Mouse (Mus musculus) adrenal gland, adult 8-10 months (tissue): ENCODE results near the gene Spata32. TPM values are rescaled to one million over a fixed set of nuclear protein-coding genes. Genes with fewer than 3 reads are reported as not detected.

Experiments
- DNase-seq: peaks from one replicate; pipeline ENCODE4 v3.0.0; 2022
- total RNA-seq, 4 experiments: library from RNA; stranded (reverse); gene quantifications; 2 replicates each; pipeline ENCODE4 v1.2.4; 2022

Gene Spata32
- not detected for total RNA-seq

DNA sequence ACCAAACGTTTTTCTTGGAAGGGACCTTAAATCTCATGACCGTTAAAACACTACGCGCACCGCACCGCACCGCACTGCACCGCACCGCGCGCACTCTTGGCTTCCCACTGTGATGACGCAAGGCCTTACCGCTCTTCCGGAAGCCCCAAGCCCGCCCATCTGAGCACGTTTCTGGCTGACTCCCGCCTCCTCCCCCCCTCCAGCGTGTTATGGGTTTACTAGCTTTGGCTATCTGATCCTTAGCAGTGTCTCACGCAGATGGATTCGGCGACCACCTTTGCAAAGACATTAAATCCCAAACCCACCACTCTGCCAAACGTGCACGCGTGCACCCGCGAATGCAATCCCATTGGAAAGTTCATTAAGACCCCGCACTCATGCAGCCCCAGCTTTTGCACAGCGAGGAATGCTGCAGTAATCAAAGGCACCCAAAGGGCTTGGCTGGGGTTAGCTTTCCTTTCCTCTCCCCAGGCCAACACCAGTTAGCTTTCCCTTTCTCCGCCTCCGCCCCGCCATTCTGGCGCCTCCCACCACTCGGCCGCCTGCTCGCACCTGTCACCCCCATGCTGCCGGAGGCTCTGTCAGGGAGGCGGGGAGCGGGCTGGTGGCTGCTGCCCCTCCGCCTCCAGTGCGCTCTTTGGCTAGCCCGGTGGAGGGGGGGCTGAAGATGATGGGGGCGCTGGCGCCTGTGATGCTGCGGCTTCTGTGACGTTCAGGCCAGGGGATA is at the start of gene Spata32:
Spata32 (minus strand) TSS at position 643 of the 727 bp plus-strand sequence.
- peak; percentile 53 for DNase-seq

DNA sequence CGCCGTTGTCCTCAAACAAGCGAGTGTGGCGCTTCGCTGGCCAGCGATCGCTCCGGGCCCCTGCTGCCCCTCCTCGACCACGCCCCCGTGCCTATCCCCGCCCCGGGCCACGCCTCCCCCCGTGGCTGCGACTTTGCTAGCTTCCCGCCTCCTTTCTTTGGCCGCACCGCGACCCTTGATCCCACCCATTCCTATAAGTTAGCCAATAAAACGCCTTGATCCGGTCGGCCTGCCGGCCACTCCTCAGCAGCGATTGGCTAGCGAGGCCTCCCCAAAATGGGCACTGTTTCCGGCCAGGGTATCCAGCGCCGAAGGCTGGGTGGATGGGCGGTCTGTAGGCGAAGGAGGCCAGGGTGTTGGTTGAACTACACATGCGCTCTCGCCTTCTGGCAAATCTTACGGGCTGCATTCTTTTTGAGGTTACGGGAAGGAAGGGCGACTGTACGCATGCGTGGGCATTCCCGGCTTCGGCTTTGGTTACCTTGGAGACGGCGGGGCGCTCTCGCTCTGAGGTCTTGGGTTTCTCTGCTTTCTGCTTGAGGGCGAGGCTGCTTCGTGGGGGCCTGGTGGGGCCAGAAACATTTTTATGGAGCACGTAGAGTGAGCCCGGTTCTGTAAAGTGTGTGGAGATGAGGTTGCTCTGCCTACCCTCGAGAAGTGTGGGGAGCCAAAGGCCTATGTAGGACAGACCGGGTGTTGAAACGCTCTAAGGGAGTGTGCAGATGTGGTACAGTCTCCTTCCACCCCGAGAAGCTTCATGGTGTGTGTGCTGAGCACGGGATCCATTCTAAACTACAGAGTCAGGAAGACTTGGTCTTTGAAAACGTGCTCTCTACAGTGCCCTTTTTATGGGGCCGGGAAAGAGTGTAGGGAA is 49.4 kb upstream of the Spata32 start, which contains the start of gene Map3k14:
Map3k14 (minus strand) TSS at position 127 of the 874 bp plus-strand sequence.
- peak; percentile 100 for DNase-seq

DNA sequence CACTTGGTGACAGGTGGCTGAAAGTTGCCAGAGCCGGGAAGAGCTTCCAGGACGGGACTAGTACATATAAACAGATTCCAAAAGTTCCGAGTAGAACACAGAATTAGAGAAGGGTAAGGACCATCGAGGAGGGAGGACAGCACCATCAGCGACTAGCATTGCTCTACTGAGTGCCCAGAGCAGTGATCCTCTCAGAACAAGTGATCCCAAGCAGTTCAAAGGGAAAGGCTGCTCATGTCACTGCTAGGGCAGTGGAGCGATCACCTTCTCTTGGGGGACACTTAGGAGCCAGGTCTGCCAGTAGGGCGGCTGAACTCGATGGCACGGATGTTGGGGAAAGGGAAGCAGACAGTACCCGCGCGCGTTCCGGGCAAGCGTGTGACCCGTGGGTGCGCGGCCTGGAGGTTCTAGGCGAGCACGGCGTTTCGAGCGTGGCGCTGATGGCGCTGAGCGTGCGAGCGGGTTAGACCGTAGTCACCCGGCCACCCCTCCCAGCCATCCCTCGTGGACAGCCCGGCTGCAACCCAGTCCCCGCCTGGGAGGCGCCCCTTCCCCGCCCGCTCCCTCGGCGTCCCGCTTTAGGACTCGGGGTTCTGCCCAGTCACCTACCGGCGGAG is 48.6 kb upstream of the Spata32 start:
- DNase-seq: no peak

DNA sequence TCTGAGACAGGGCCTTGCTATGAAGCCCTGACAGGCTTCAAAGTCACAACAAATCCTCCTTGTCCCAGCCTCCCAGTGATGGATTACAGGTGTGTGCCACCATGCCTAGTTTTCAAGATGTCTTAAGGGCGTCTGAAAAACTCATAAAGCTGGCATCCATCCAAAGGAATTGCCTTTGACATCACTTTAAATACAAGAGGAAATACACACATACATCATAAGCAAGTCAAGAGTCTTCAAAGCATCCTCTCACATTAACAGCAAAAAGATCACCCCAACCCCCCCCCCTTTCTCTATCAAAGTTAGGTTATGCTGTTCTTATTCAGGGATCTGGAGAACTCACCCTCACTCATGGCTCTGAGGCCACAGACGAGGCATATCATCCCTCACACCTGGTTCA is 47.6 kb upstream of the Spata32 start:
- no peak for DNase-seq

DNA sequence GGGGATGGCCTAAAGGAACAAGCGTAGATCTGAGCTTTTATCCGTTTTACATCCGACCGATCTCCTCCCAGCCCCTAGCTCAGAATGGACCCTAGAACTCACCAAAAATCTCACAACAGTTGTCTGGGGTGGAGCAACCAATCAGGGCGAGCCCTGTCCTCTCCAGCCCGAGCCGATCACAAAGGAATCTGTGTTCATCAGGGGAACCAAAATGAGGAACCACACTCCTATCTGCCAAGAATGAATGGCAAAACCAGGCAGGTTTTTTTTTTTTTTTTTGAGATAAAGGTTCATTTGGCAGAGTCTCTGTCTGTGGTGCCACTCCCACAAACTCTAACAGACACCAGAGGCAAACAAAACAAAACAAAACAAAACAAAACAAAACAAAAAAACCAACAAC is 47.0 kb upstream of the Spata32 start:
- DNase-seq: no peak

DNA sequence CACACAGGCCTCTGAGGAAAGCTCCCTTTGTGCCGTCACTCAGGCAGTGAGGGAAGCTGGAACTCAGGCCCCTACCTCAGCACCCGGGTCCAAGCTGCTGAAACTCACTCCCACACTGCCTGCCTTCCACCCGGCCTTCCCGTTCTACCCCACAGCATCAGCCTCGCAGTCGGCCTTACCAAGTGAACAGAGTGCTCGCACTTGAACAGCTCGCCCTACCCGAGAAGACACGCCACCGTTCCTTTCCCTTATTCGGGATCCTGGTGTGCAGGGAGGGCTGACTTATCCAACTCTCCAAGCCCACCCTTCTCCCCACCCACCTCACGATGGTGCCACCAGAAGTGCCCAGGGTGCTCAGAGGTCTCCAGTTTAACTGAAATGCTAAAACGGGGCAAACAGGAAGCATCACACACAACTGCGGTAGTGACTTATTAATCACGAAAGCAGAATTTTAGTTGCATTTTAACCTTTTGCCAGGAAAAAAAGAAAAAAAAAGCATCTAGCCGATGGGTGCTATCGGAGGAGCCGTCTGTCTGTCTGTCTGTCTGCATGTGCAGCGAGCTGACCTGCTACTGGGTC is 46.3 kb upstream of the Spata32 start:
- no peak for DNase-seq

DNA sequence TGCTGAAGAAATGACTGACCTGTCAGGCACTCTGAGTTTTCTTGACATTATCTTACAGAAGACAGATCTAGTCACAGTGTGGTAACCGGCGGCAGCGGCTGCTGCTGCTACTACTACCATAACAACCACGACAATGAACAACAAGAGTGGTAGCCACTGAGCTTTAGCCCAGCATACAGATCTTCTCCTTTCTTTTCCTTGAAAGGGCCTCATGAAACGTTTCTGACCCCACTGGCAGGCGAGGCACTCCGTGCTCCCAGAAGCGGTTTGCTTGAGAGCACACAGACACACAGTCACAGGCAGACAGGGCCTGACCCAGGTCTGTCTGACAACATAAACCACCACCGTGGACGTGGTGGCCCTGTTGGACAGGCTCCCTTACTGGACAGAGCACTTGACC is 45.3 kb upstream of the Spata32 start:
- no peak for DNase-seq

DNA sequence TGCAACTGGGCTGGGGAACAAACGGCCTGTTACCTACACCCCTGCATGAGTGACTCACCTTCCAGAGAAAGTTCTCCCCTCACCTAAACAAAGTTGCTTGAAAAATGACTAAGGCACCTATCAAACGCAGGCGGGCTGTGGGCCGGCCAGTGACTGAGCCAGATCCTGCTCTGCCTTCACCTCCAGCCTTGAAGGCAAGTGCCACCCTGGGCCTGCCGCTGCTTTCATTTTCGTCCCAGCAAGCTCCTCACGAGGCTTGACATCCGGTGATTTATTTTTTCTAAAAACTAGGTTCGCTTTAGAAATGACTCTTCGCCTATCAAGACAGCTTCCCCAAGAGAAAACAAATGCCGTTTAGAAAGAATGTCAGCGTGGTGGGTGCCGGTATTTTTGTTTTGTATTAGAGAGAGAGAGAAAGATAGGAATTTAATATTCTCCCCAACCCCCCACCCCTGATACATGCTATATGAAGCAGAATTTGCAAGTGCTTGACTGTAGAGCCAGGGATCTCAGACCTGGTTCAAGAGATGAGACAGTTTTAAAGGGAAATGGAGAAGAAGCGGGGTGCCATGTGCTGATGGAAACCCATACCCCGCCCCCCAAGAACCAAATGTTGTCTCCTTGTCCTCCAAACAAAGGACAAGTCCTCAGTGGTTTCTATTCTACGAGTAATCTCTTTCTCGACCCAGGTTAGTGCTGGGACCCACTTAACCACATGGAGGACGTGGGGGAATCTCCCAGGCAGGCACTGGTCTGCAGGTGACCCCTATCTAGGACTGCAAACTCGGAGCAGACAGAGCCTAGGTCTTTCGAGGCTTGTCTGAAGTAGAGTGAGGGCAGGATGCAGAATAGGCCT is 44.4 kb upstream of the Spata32 start:
- peak; percentile 76 for DNase-seq

DNA sequence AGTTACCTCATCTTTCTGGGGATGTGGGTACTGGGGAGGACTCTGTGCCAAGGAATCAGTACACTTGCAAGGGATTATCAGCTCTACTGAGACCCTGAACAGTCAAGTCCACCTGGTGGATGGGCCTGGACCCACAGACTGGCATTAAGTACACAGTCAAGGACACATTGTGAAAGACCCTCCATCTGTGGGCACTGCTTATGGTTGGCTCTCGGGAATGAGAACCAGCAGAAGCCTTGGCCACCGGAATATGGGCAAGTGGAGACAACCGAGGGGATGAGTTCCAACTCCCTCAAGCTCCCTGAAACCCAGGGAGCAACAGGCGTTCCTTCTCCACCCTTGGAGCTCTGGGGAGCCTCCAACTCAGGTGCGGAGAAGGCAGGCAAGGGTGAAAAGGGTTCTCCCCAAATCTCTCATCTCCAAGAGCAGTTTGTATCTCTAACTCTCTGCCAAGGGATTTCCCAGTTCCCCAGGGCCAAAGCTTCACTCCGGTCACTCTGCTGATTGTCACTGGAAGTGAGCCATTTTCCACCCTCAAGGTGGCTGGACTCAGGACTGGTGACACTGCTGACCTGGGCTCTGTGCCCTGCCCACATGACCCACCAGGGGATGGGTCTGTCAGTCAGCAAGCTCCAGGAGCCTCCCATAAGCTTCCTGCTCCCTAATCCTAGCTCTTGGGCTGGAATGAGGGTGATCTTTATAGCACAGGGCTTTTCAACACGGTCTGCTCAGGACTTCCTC is 43.6 kb upstream of the Spata32 start:
- DNase-seq: peak; percentile 63

DNA sequence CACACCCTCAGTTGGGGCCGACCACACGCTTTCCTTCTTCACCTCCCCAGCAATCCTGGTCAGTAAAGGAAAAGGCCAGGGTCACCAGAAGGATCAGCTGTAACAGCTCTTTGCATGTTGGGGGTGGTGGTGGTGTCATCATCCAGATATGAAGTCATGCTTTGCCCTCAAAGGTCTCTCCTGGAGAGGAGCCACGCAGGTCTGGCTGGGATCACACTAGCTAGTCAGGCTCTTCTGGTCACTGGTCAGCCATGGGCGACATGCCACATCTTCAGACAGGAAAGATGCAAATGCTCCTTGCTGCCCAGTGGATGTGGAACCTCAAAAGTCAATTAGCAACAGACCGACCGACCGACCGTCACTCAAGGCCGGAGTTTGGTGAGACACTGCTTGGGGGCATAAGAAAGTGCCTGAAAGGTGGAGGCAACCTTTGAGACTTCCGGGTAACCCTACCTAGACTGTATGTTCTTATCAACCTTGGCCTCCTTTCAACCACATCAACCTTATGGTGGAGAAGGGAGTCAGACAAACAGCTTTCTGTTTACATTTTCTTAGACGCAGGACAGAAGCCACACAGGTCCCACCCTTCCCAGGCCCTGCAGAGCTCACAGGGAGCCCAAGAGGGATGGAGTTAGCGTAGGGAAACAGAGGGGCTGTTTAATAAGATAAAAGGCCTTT is 42.4 kb upstream of the Spata32 start:
- no peak for DNase-seq

DNA sequence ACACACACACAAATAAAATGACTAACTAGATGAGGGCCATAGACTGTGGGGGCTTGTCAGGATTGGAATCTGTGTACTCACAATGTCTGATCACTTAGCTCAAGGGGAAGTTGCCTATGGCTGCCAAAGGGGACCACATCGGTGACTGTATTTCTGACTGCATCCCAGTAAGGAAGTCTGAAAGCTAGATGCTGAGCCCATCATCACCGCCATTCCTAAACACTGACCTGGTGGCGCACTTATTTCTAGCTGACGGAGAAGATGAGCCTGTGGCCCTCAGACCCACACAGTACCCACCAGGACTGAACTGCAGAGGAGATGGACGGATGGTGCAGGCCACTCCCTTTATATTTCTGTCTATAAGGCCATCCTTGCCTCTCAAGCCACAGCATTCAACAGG is 41.8 kb upstream of the Spata32 start:
- DNase-seq: no peak

DNA sequence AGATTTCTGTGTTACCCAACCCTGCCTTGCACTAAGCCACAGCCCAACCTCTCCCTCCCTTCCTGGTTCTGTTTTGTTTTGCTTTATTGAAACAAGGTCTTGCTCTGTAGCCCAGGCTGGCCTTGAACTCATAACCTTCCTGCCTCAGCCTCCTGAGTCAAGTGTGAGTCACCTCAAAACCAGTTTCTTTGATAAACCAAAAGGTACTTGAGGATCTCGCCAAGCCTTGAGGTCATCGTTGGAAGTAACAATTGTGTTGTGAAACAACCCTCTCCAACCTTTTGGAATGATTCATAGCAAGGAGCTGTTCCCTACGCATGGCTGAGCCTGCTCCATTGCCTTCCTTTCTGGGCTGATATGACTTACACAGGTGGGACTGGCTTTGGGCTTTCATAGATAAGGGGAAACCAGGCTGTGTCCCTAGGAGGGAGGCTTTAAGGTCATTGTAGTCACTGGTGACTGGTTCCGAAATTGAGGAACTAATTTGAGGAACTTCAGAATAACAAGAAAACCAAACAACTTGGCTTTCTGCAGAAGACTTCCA is 39.8 kb upstream of the Spata32 start:
- peak; percentile 78 for DNase-seq

DNA sequence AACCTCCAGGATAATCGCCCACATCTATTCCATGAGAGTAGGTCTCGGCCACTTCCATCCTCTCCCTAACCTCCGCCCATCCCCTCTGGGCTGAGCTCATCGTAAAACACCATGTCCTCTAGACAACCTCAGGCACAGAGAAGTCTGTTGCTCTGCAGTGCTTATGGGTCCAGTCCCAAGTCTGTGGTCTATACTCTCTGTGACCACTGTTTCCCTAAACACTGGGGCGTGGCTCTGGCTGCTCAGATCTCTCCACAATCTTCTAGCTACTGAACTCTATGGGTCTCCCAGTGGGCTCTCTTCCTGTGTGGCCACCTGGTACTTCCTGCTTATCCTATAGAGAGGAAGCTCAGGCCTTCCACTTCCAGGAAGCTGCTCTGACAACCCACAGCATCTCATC is 35.4 kb upstream of the Spata32 start:
- DNase-seq: no peak

DNA sequence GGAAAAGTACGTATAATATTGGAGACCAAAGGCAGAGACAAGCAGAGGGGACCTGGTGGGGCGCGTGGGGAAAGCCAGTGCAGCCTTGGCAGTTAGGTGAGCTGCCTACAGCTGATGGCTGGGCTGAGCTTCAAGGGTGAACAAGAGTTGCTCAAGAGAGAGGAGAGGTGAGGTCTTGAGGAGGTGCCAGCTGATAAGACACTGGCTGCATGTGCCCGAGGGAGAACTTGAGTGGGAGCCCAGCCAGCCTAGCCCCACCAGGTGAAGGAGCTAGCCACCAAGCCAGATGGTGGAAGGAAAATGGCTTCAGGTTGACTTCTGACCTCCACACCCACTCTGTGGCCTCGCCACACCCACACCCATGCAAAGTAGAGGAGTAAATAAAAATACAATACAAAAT is 34.1 kb upstream of the Spata32 start:
- no peak for DNase-seq

DNA sequence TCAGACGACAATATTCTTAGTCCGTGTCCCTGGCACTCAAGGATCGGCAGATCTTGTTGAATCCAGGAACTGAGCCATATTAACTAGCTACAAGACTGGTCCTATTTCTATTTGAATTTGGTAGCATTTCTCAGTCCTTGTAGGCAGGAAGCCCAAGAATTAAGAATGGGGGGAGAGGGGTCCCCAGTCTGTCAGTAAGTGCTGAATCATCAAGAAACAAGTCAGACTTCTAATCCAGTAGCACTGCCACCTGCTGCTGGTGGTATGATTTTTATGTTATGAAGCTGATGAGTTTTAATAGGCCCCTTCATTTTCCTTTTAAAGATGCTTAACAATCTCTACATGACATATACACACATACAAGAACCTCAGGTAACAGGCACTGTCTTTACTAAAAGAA is 32.1 kb upstream of the Spata32 start:
- DNase-seq: no peak

DNA sequence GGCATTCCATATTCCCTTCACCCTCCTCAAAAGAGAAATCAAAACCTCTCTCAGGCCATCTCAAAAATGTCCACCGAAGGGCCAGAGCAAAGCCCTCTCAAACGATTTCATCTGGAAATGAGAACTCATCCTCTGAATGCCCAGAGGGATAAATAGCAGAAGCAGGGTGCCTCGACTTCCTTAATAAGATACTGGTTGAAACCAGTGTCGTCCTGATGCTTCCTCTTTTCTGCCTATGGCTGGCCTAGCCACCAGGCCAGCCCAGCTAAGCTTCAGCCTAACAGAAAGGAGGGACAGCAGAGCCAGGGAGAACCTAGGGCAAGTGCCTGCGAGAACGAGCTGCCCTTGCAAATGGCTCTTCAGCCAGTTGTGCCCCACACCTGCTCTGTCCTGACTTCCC is 31.3 kb upstream of the Spata32 start:
- DNase-seq: no peak

DNA sequence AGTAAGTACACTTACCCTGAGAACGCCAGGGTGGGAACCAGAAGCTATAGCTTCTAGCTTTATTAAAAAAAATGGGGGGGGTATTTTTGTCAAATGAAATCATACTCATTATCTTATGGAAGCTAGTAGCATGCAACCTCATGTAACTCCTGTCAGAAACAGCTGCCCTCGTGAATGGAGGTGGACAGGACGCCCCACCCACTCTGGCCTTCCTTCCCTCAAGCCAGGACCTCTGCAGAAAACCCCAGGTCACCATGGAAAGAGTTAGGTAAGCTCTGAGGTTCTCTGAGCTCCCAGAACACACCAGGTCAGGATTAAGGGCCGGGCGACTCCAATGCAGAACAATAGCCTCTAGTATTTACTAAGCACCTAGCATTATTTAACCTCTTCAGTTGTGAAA is 30.6 kb upstream of the Spata32 start:
- DNase-seq: no peak

DNA sequence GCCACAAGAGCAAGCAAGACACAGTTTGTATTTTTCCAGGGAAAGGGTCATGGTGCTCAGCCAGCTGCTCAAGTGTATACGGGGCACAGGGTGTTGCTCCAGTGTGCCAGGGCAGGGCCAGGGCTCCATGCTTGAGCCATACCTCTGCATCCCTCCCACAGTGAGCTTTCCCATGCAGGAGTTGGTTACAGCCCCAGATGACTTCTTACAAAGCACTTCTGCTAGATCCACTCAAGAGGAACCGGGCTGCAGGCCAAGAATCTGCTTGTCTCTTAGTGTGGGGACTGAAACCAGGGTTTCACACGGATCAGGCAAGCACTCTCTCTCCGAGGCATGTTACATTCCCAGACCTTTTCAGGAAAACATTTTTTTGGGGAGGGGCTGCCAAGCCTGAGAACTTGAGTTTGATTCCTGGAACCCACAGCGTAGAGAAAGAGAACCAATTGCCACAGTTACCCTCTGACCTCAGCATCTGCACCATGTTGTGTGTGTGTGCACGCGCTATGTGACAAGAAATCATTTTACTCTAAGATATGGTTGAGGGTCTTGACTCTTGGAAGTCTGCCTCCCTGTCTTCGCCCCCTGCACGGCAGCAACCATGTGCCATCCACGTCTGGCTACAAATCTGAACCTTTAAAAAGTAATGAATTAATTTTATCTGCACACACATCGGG is 29.4 kb upstream of the Spata32 start:
- DNase-seq: no peak

DNA sequence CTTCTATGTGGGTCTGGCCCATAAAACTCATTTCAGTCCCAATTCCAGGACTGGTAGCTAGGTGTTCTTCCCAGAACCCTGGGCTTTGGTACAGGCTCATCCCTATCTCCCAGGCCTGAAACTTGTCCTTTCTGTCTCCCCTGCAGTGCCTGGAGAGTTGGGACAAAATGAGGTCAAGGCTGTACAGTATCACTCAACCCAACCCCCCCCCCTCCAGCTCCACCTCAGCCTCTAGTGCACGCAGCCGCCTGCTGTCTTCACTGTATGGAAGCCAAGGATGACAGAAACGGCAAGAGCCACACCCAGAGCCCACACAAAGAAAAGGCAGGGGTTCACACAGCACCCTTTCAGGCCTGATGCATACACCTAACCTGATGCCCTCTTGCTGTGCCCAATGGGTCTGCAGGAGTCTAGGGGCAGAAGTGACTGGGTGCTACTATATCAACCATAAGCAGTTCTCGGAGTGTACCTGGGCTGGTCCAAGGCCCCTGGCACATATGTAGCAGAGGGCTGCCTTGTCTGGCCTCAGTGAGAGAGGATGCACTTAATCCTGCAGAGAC is 28.6 kb upstream of the Spata32 start:
- no peak for DNase-seq
